Mouse (Mus musculus): ENCODE results near the gene Zc3h10.
A peak's percentile ranks its signal among the peaks of the same experiment; 100 is the strongest.
"Not testable (repeated sequence)": the region's sequence is repeated elsewhere in the genome, so short reads cannot be mapped to it uniquely, and the experiment has no call there.

Zc3h10 gene

GRCm38 (mm10) chr10:128547361-128548032 lies at the start of gene Zc3h10:
Gene Zc3h10 (minus strand): TSS chr10:128547774.
- DNase-seq = peak; percentile 99

DNA sequence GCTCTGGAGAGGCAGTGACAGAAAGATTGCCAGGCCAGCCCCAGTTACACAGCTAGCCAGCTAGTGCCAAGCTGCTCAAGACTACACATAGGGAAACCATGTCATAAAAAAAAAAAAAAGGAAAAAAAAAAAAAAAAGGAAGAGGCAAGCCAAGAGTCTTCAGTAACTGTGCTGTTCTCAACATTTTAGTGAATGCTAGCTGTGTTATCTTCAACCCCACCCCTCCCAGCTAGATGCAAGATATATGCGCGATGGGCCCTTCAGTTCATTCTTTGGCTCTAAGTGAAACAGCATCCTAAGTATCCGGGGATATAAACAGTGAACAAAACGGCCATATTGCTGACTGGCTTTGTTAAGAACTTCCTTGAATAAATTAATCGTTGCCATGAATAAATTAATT lies 45.2 kb upstream of the Zc3h10 start:
- no peak for DNase-seq

- no peak for DNase-seq
Observed at GRCm38 (mm10) chr10:128591436-128591835, 43.9 kb upstream of the Zc3h10 start.

GRCm38 (mm10) chr10:128590193-128590690 lies 42.7 kb upstream of the Zc3h10 start:
- DNase-seq = peak; percentile 82

DNA sequence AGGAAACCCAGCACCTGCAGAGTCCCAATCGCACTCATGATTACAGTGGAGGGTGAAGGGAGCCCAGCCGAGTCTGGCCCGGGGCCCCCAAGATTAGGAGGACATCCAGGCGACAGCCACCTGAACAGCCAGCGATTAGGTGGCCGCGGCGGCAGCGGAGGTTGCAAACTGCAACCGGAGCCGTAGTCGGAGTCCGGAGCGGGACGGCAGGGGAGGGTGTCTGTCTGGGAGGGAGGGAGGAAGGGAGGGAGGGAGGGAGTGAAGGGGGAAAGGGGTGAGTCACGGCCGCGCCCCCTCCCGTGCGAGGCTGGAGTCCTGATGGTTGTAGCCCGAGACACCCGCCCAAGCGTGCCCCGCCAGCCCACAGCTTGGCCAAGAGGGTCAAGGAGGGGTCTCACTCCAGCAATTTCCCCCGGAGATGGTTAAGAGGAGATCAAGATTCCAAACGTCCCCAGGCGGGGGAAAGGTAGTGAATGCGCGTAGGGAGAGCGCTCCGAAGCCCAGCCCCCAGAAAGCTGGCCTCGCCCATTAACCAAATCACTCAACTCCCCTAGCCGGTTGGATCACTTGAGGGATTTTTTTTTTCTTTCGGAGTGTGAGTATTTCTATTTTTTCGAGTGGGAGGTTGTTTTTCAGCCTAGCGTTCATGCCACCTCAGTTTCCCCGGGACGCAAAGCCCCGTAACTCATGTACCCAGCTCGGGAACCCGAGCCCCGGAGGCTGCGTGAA lies 42.1 kb upstream of the Zc3h10 start, which contains the start of gene Erbb3:
Erbb3 (minus strand) TSS at position 189 of the 729 bp plus-strand sequence.
- peak; percentile 50 for DNase-seq

- DNase-seq = no peak
Observed at GRCm38 (mm10) chr10:128588775-128589463, 41.3 kb upstream of the Zc3h10 start.

DNA sequence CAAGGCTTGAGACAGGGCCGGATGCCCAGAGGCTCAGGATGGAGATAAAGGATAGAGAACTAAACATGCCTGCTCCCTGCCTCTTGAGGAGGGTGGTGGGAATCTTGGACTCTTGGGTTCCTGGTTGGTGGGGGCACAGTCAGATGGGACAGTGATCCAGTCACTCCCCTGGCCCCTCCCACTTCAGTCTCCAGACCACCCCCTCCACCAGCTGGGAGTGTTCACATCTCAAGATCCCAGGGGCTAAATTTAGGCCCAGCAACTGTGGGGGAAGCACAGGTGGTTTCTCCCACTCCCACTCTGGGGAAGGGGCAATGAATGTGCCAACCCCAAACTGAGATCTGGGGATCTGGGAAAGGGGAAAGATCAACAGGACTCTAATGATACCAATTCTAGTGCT lies 40.6 kb upstream of the Zc3h10 start:
- DNase-seq = no peak

DNA sequence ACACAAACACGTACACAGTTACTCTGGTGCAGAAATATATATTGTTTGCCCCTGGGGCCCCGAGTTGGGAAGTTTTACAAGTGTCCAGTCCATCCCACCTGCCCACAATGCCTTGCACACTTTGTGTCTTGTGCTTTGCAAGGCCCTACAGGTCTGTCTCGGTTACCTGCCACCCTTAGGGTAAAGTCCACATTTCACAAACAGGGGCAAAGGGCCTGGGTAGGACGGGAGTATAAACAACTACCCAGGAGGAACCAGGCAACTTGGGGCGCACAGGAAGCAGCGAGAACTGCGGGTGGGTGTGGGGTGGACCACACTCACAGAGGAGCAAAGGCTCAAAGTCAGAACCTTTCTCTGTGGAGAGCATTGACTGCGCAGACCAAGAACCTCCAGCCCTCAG lies 40.1 kb upstream of the Zc3h10 start:
- DNase-seq = no peak

- no peak for DNase-seq
Observed at GRCm38 (mm10) chr10:128587120-128587519, 39.5 kb upstream of the Zc3h10 start.

GRCm38 (mm10) chr10:128586546-128586945 lies 39.0 kb upstream of the Zc3h10 start:
- DNase-seq = no peak

GRCm38 (mm10) chr10:128584386-128584785 lies 36.8 kb upstream of the Zc3h10 start:
- DNase-seq = no peak

GRCm38 (mm10) chr10:128583644-128584043 lies 36.1 kb upstream of the Zc3h10 start:
- peak; percentile 72 for DNase-seq

GRCm38 (mm10) chr10:128579731-128580130 lies 32.2 kb upstream of the Zc3h10 start:
- no peak for DNase-seq

DNA sequence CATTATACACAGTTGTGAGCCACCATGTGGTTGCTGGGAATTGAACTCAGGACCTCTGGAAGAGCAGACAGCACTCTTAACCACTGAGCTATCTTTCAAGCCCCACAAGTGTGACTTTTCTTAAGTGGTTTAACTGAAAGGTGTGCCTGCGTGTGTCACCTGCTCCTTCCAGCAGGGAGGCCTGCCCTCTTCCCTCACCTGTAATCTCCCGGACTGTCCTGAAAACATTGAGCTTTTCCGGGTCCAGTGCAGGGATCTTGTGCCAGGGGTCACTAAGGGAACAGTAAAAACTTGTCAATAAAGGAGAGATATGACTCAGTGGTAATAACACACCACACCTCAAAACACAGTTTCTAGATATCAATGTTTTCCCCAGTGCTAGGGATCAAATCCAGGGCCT lies 31.7 kb upstream of the Zc3h10 start:
- DNase-seq = no peak

DNA sequence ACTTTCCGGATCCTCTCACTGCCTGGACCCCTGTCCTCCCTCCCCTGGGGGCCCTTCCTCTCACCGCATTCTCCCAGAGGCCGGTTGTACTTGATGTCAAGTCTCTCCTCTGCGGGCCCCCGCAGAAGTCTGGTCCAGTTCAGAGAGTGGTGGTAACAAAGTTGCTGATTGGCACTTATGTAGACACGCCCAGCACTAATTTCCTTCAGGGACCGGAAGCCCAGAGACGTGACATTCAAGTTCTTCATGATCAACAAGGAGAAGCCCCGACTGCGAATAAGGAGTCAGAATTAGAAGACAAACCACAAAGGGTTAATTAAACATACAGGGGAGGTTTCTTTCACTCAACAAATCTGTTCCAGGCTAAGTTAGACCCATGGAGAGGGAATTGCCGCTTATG lies 30.8 kb upstream of the Zc3h10 start:
- DNase-seq = no peak

GRCm38 (mm10) chr10:128575063-128575462 lies 27.5 kb upstream of the Zc3h10 start:
- DNase-seq = no peak

GRCm38 (mm10) chr10:128565788-128566531 lies 18.4 kb upstream of the Zc3h10 start, which contains the start of gene Pa2g4:
Gene Pa2g4 (minus strand): TSS chr10:128565987.
- peak; percentile 100 for DNase-seq

- DNase-seq = peak; percentile 52
Observed at GRCm38 (mm10) chr10:128565206-128565787, 17.7 kb upstream of the Zc3h10 start.

DNA sequence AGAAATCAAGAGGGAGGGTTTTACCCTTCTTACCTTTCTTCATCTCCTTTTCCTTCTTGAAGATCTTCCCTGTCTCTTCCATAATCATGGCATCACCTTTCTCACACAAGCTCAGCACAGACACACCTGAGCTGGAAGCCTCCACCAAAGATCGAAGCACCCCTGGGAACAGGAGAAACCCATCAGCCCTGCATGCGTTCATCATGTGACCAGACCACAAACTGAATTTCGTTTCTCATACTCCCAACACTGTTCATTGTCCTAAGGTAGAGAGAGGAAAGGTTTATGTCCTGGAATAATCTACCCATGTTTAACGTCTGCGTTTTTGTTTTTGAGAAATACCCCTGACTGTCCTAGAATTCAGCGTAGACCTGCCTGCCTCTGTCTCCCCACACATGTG lies 16.0 kb upstream of the Zc3h10 start:
- no peak for DNase-seq

- no peak for DNase-seq
Observed at GRCm38 (mm10) chr10:128556963-128557362, 9.4 kb upstream of the Zc3h10 start.

- DNase-seq = peak; percentile 24
Observed at GRCm38 (mm10) chr10:128556286-128556685, 8.7 kb upstream of the Zc3h10 start.

- DNase-seq = not testable (repeated sequence)
Observed at GRCm38 (mm10) chr10:128555567-128555966, 8.0 kb upstream of the Zc3h10 start.

Measured in retina, postnatal 1 day (tissue).